Mouse (Mus musculus): ENCODE results near the gene Gm38394. TPM values are rescaled to one million over a fixed set of nuclear protein-coding genes. Genes with fewer than 3 reads are reported as not detected.
"Not testable (repeated sequence)": the region's sequence is repeated elsewhere in the genome, so short reads cannot be mapped to it uniquely, and the experiment has no call there.

Gm38394 gene
- polyA plus RNA-seq (2017; shearing (Covaris generic)), result 1 to 10 TPM; 3.2 to 3.9 TPM

- ATAC-seq, result peak; percentile 100
Observed at GRCm38 (mm10) chr1:133661203-133661933, at the start of gene Gm38394. TSS of gene Gm38394 (minus strand) at chr1:133661318.

GRCm38 (mm10) chr1:133710895-133711294, 49.8 kb upstream of the Gm38394 start:
- ATAC-seq, result no peak

GRCm38 (mm10) chr1:133709292-133709691, 48.2 kb upstream of the Gm38394 start:
- ATAC-seq, result no peak

- ATAC-seq, result not testable (repeated sequence)
Observed at GRCm38 (mm10) chr1:133701824-133702223, 40.7 kb upstream of the Gm38394 start.

- ATAC-seq, result no peak
Observed at GRCm38 (mm10) chr1:133697935-133698620, 37.0 kb upstream of the Gm38394 start.

GRCm38 (mm10) chr1:133695901-133696300, 34.8 kb upstream of the Gm38394 start:
- no peak for ATAC-seq

- peak; percentile 35 for ATAC-seq
Observed at GRCm38 (mm10) chr1:133694876-133695275, 33.8 kb upstream of the Gm38394 start.

- peak; percentile 2 for ATAC-seq
Observed at GRCm38 (mm10) chr1:133694301-133694700, 33.2 kb upstream of the Gm38394 start.

GRCm38 (mm10) chr1:133693536-133694114, 32.5 kb upstream of the Gm38394 start:
- ATAC-seq, result no peak

- no peak for ATAC-seq
Observed at GRCm38 (mm10) chr1:133692195-133692594, 31.1 kb upstream of the Gm38394 start.

- ATAC-seq, result no peak
Observed at GRCm38 (mm10) chr1:133691046-133691445, 29.9 kb upstream of the Gm38394 start.

- peak; percentile 91 for ATAC-seq
Observed at GRCm38 (mm10) chr1:133689897-133690296, 28.8 kb upstream of the Gm38394 start, which contains the start of gene Lax1. TSS of gene Lax1 (minus strand) at chr1:133690108.

- ATAC-seq, result no peak
Observed at GRCm38 (mm10) chr1:133688301-133688700, 27.2 kb upstream of the Gm38394 start.

- no peak for ATAC-seq
Observed at GRCm38 (mm10) chr1:133685749-133686519, 24.8 kb upstream of the Gm38394 start.

- ATAC-seq, result no peak
Observed at GRCm38 (mm10) chr1:133671801-133672200, 10.7 kb upstream of the Gm38394 start.

GRCm38 (mm10) chr1:133671266-133671665, 10.1 kb upstream of the Gm38394 start:
- no peak for ATAC-seq

- ATAC-seq, result no peak
Observed at GRCm38 (mm10) chr1:133670776-133671175, 9.7 kb upstream of the Gm38394 start.

- ATAC-seq, result no peak
Observed at GRCm38 (mm10) chr1:133670190-133670589, 9.1 kb upstream of the Gm38394 start.

GRCm38 (mm10) chr1:133668618-133669017, 7.5 kb upstream of the Gm38394 start:
- no peak for ATAC-seq

- ATAC-seq, result no peak
Observed at GRCm38 (mm10) chr1:133667721-133668120, 6.6 kb upstream of the Gm38394 start.

GRCm38 (mm10) chr1:133665713-133666112, 4.6 kb upstream of the Gm38394 start:
- not testable (repeated sequence) for ATAC-seq

- ATAC-seq, result no peak
Observed at GRCm38 (mm10) chr1:133664203-133664970, 3.3 kb upstream of the Gm38394 start.
